Mouse (Mus musculus): ENCODE data around the gene 1700013F07Rik. TPM values are rescaled to one million over a fixed set of nuclear protein-coding genes. Genes with fewer than 3 reads are reported as not detected.
"Not testable (repeated sequence)": the region's sequence is repeated elsewhere in the genome, so short reads cannot be mapped to it uniquely, and the experiment has no call there.

The 1700013F07Rik gene
- 0.92 and 1.1 TPM in 2 replicates for polyA plus RNA-seq (2015; fragmentation: Nextera tagmentation; extraction: Ambion mirVana)

GRCm38 (mm10) chr3:108533951-108534350 lies at the start of gene 1700013F07Rik:
TSS of gene 1700013F07Rik (plus strand) at chr3:108534150.
- no peak for ATAC-seq
- 87% methylated on average over 6 of the region's 6 CpGs for WGBS
- Histone ChIP-seq H3K4me1 (peaks cover 19% of the 10 kb centered on the region), H3K9me3 (replicated peaks) (no peaks in the 10 kb centered on the region), H3K4me3 (no peak within 1 kb of the TSS), H3K4me2 (no peak within 1 kb of the TSS), H3K36me3 (ENCODE audit: poor library complexity, severe bottlenecking) (no peaks in the 10 kb centered on the region), H3K9ac (no peak within 1 kb of the TSS), H3K27me3 (peaks cover 21% of the 10 kb centered on the region), H3K27ac (no peak within 1 kb of the TSS)

- Histone ChIP-seq H3K4me3 (no peak overlapping the region), H3K27me3 (no peaks in the 10 kb centered on the region), H3K9ac (no peak overlapping the region), H3K36me3 (ENCODE audit: poor library complexity, severe bottlenecking) (no peaks in the 10 kb centered on the region), H3K9me3 (replicated peaks) (no peaks in the 10 kb centered on the region), H3K4me1 (no peaks in the 10 kb centered on the region), H3K27ac (no peak overlapping the region), H3K4me2 (no peak overlapping the region)
- no peak for ATAC-seq
- 92% methylated on average over 4 of the region's 4 CpGs for WGBS
These were observed 49.2 kb upstream of the 1700013F07Rik start for GRCm38 (mm10) chr3:108484749-108485148.

GRCm38 (mm10) chr3:108489968-108490367 lies 44.0 kb upstream of the 1700013F07Rik start:
- H3K27me3 ChIP-seq: no peaks in the 10 kb centered on the region
- H3K4me1 ChIP-seq: peaks cover 1% of the 10 kb centered on the region; the same call in 1 of the 2 replicates
- WGBS: 47% methylated on average over 3 of the region's 3 CpGs
- H3K9me3 ChIP-seq (replicated peaks): no peaks in the 10 kb centered on the region
- no peak overlapping the region for H3K4me2 ChIP-seq
- no peak overlapping the region for H3K9ac ChIP-seq
- H3K36me3 ChIP-seq (ENCODE audit: poor library complexity, severe bottlenecking): no peaks in the 10 kb centered on the region
- no peak for ATAC-seq
- no peak overlapping the region for H3K27ac ChIP-seq
- H3K4me3 ChIP-seq: no peak overlapping the region

- Histone ChIP-seq H3K27me3 (no peaks in the 10 kb centered on the region), H3K9me3 (replicated peaks) (no peaks in the 10 kb centered on the region), H3K4me3 (no peak overlapping the region), H3K36me3 (ENCODE audit: poor library complexity, severe bottlenecking) (no peaks in the 10 kb centered on the region), H3K27ac (no peak overlapping the region), H3K4me1 (peaks cover 17% of the 10 kb centered on the region), H3K4me2 (no peak overlapping the region), H3K9ac (no peak overlapping the region)
- WGBS: 53% methylated on average over 9 of the region's 9 CpGs
- ATAC-seq: no peak
These were observed 39.0 kb upstream of the 1700013F07Rik start for GRCm38 (mm10) chr3:108494861-108495474.

- H3K9ac ChIP-seq: peak overlapping the region; percentile 34; the same call in 1 of the 2 replicates
- ATAC-seq: peak; percentile 53; the same call in 1 of the 2 replicates
- H3K27ac ChIP-seq: no peak overlapping the region
- 18% methylated on average over 4 of the region's 4 CpGs for WGBS
- H3K4me2 ChIP-seq: 0 out of 2 replicates have a peak overlapping the region, but pooled peaks have one; percentile 5
- H3K9me3 ChIP-seq (replicated peaks): no peaks in the 10 kb centered on the region
- H3K36me3 ChIP-seq (ENCODE audit: poor library complexity, severe bottlenecking): no peaks in the 10 kb centered on the region
- peaks cover 17% of the 10 kb centered on the region for H3K4me1 ChIP-seq
- H3K4me3 ChIP-seq: no peak overlapping the region
- no peaks in the 10 kb centered on the region for H3K27me3 ChIP-seq
These were observed 38.5 kb upstream of the 1700013F07Rik start for GRCm38 (mm10) chr3:108495486-108495885.

GRCm38 (mm10) chr3:108497602-108498001 lies 36.3 kb upstream of the 1700013F07Rik start:
- Histone ChIP-seq H3K4me1 (peaks cover 17% of the 10 kb centered on the region), H3K4me2 (no peak overlapping the region), H3K9ac (no peak overlapping the region), H3K27me3 (no peaks in the 10 kb centered on the region), H3K36me3 (ENCODE audit: poor library complexity, severe bottlenecking) (no peaks in the 10 kb centered on the region), H3K9me3 (replicated peaks) (no peaks in the 10 kb centered on the region), H3K4me3 (no peak overlapping the region), H3K27ac (no peak overlapping the region)
- WGBS: 41% methylated on average over 9 of the region's 9 CpGs
- no peak for ATAC-seq

GRCm38 (mm10) chr3:108499826-108500225 lies 34.1 kb upstream of the 1700013F07Rik start:
- no peak overlapping the region for H3K9ac ChIP-seq
- no peak overlapping the region for H3K27ac ChIP-seq
- H3K4me3 ChIP-seq: no peak overlapping the region
- no peaks in the 10 kb centered on the region for H3K36me3 ChIP-seq (ENCODE audit: poor library complexity, severe bottlenecking)
- 76% methylated on average over 8 of the region's 8 CpGs for WGBS
- no peaks in the 10 kb centered on the region for H3K9me3 ChIP-seq (replicated peaks)
- H3K27me3 ChIP-seq: no peaks in the 10 kb centered on the region
- ATAC-seq: no peak
- H3K4me2 ChIP-seq: no peak overlapping the region
- H3K4me1 ChIP-seq: peaks cover 17% of the 10 kb centered on the region

GRCm38 (mm10) chr3:108501411-108501810 lies 32.5 kb upstream of the 1700013F07Rik start:
- H3K9me3 ChIP-seq (replicated peaks); H3K9ac ChIP-seq; H3K36me3 ChIP-seq (ENCODE audit: poor library complexity, severe bottlenecking); H3K4me2 ChIP-seq; H3K27ac ChIP-seq; ATAC-seq; H3K4me1 ChIP-seq; H3K27me3 ChIP-seq; H3K4me3 ChIP-seq: not testable (repeated sequence)
- 87% methylated on average over 3 of the region's 3 CpGs for WGBS

- Histone ChIP-seq H3K9ac (no peak overlapping the region), H3K9me3 (replicated peaks) (no peaks in the 10 kb centered on the region), H3K4me1 (no peaks in the 10 kb centered on the region), H3K27ac (no peak overlapping the region), H3K4me3 (no peak overlapping the region), H3K4me2 (no peak overlapping the region), H3K36me3 (ENCODE audit: poor library complexity, severe bottlenecking) (no peaks in the 10 kb centered on the region), H3K27me3 (no peaks in the 10 kb centered on the region)
- ATAC-seq: no peak
- WGBS: 88% methylated on average over 4 of the region's 4 CpGs
These were observed 30.0 kb upstream of the 1700013F07Rik start for GRCm38 (mm10) chr3:108503908-108504307.

- no peak overlapping the region for H3K4me3 ChIP-seq
- WGBS: 71% methylated on average over 4 of the region's 4 CpGs
- no peaks in the 10 kb centered on the region for H3K36me3 ChIP-seq (ENCODE audit: poor library complexity, severe bottlenecking)
- no peak overlapping the region for H3K9ac ChIP-seq
- H3K9me3 ChIP-seq (replicated peaks): no peaks in the 10 kb centered on the region
- H3K4me1 ChIP-seq: peaks cover 21% of the 10 kb centered on the region
- peaks cover 8% of the 10 kb centered on the region; the same call in 1 of the 2 replicates for H3K27me3 ChIP-seq
- no peak overlapping the region for H3K27ac ChIP-seq
- no peak for ATAC-seq
- no peak overlapping the region for H3K4me2 ChIP-seq
These were observed 25.0 kb upstream of the 1700013F07Rik start for GRCm38 (mm10) chr3:108508745-108509474.

GRCm38 (mm10) chr3:108510156-108510555 lies 23.8 kb upstream of the 1700013F07Rik start:
- 0 out of 2 replicates have a peak, but pooled peaks have one; percentile 31 for ATAC-seq
- Histone ChIP-seq H3K36me3 (ENCODE audit: poor library complexity, severe bottlenecking) (no peaks in the 10 kb centered on the region), H3K9me3 (replicated peaks) (no peaks in the 10 kb centered on the region), H3K4me3 (no peak overlapping the region), H3K27ac (no peak overlapping the region), H3K9ac (no peak overlapping the region), H3K27me3 (peaks cover 8% of the 10 kb centered on the region; the same call in 1 of the 2 replicates), H3K4me1 (peaks cover 21% of the 10 kb centered on the region), H3K4me2 (no peak overlapping the region)
- 38% methylated on average over 2 of the region's 2 CpGs for WGBS

- Histone ChIP-seq H3K4me3 (no peak overlapping the region), H3K36me3 (ENCODE audit: poor library complexity, severe bottlenecking) (no peaks in the 10 kb centered on the region), H3K4me2 (peak overlapping the region; percentile 22; the same call in 1 of the 2 replicates), H3K4me1 (peaks cover 21% of the 10 kb centered on the region), H3K27ac (peak overlapping the region; percentile 49), H3K27me3 (peaks cover 8% of the 10 kb centered on the region; the same call in 1 of the 2 replicates), H3K9ac (no peak overlapping the region), H3K9me3 (replicated peaks) (no peaks in the 10 kb centered on the region)
- ATAC-seq: peak; percentile 87
- WGBS: 4% methylated on average over 9 of the region's 9 CpGs
These were observed 23.1 kb upstream of the 1700013F07Rik start for GRCm38 (mm10) chr3:108510716-108511483.

All from forebrain, embryonic 13.5 days (tissue).